Mouse (Mus musculus) midbrain, embryonic 12.5 days (tissue): Measurements from ENCODE around the gene Kcnj11. TPM values are rescaled to one million over a fixed set of nuclear protein-coding genes. Genes with fewer than 3 reads are reported as not detected.

Experiments used
- polyA plus RNA-seq: library from polyadenylated mRNA; unstranded; fragments of >200 nt; fragmentation: Nextera tagmentation; extraction: Ambion mirVana; gene quantifications from 2 replicates; pipeline ENCODE4 v1.2.1, GENCODE M21; 2016

The Kcnj11 gene
- polyA plus RNA-seq, 1 experiment from 2014 or later = 0.54 TPM

Other genes starting within 250 kb of the Kcnj11 start
- 40.6 and 54.6 TPM in 2 replicates for gene Kdelr1, start 228.0 kb downstream of the Kcnj11 start, polyA plus RNA-seq
- gene Grin2d, start 222.4 kb downstream of the Kcnj11 start, polyA plus RNA-seq = 0.60 and 1.0 TPM in 2 replicates
- gene Syngr4, start 204.1 kb downstream of the Kcnj11 start, polyA plus RNA-seq = 0.34 and 0.42 TPM in 2 replicates
- 4.4 and 4.9 TPM in 2 replicates for gene Tmem143, start 203.8 kb downstream of the Kcnj11 start, polyA plus RNA-seq
- 33.9 and 46.5 TPM in 2 replicates for gene Emp3, start 179.4 kb downstream of the Kcnj11 start, polyA plus RNA-seq
- gene Ccdc114, start 176.7 kb downstream of the Kcnj11 start, polyA plus RNA-seq = 2.2 and 3.4 TPM in 2 replicates
- gene Abcc6, start 70.5 kb downstream of the Kcnj11 start, polyA plus RNA-seq = 0.58 and 0.59 TPM in 2 replicates
- gene Nomo1, start 67.1 kb downstream of the Kcnj11 start, polyA plus RNA-seq = 30.2 and 35.8 TPM in 2 replicates
- 1.5 and 1.7 TPM in 2 replicates for gene Abcc8, start 79.3 kb upstream of the Kcnj11 start, polyA plus RNA-seq
- 2.0 and 2.5 TPM in 2 replicates for gene Ush1c, start 137.7 kb upstream of the Kcnj11 start, polyA plus RNA-seq
- 0.12 and 0.15 TPM in 2 replicates for gene Otog, start 140.2 kb upstream of the Kcnj11 start, polyA plus RNA-seq